Mouse (Mus musculus) cerebellum, adult 2 months (tissue): ENCODE data around the gene Vpreb1. TPM values are rescaled to one million over a fixed set of nuclear protein-coding genes. Genes with fewer than 3 reads are reported as not detected.
"Not testable (repeated sequence)": the region's sequence is repeated elsewhere in the genome, so short reads cannot be mapped to it uniquely, and the experiment has no call there.

Source experiments
- DNase-seq, 2 experiments: peaks; one replicate each; pipeline ENCODE4 v3.0.0; 2021
- H3K27ac ChIP-seq: fragments of 200-500 bp; 2 replicates; pipeline ENCODE4 v1.5.1; 2012; ENCODE audit warnings: low read length, control low read depth, inconsistent platforms; ENCODE audit not compliant: insufficient read depth
- H3K27me3 ChIP-seq: fragments of 200-500 bp; 2 replicates; pipeline ENCODE4 v1.6.1; 2012; ENCODE audit warnings: inconsistent platforms, mild to moderate bottlenecking, low read length, moderate library complexity; ENCODE audit not compliant: control insufficient read depth, insufficient read depth
- H3K4me1 ChIP-seq: fragments of 200-500 bp; 2 replicates; pipeline ENCODE4 v1.6.1; 2011; ENCODE audit warnings: low read length; ENCODE audit not compliant: control insufficient read depth, insufficient read depth
- H3K4me3 ChIP-seq: fragments of 200-500 bp; replicated peaks from 2 replicates; pipeline ENCODE3; 2011; ENCODE audit warnings: mild to moderate bottlenecking, low read depth, low read length, control low read depth; ENCODE audit not compliant: insufficient read depth
- CTCF ChIP-seq: fragments of 200-500 bp; IDR thresholded peaks from 2 replicates; pipeline ENCODE4 v1.5.1; 2011; ENCODE audit warnings: low read depth, mild to moderate bottlenecking, control low read depth, low read length, moderate library complexity, borderline replicate concordance; ENCODE audit not compliant: insufficient read depth
- POLR2A ChIP-seq: fragments of 200-500 bp; IDR thresholded peaks from 2 replicates; pipeline ENCODE4 v1.6.1; 2011; ENCODE audit warnings: low read length, control low read depth, borderline replicate concordance; ENCODE audit not compliant: insufficient read depth
- WGBS: fragments of 180-500 bp; shearing (Covaris S2); methylation state at CpG from one replicate; pipeline ENCODE4 v1.1.7; 2018; 5-methylcytosine and 5-hydroxymethylcytosine counted together
- polyA plus RNA-seq: library from polyadenylated mRNA; depleted of rRNA; stranded (reverse); fragments of >200 nt; gene quantifications from 2 replicates; pipeline ENCODE4 v1.2.3, GENCODE M21; 2012

The Vpreb1 gene
- polyA plus RNA-seq, 1 experiment = not detected

DNA sequence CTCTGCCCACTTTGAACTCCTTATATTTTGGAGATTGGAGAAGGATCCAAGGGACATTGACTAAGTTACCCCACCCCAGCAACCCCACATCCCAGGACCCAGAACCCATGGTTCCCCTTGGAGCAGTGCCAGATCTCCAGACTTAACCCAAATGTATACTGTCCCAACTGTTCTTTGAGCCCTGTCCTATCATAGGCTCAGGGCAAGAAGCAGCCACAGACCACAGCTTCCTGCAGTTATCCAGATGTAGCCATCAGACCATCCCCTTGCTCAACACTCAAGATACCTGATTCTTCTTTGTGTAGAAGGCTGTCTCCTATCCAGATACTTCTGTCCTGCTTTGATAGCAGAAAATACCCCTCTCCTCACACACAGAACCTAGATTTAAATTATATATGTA lies 5.4 kb downstream of the Vpreb1 start:
- Histone ChIP-seq H3K27ac (no peak overlapping the region), H3K27me3 (no peaks in the 10 kb centered on the region), H3K4me3 (no peak overlapping the region), H3K4me1 (no peaks in the 10 kb centered on the region)
- no peak for DNase-seq
- no peak for TF ChIP-seq CTCF
- no peak for TF ChIP-seq POLR2A

DNA sequence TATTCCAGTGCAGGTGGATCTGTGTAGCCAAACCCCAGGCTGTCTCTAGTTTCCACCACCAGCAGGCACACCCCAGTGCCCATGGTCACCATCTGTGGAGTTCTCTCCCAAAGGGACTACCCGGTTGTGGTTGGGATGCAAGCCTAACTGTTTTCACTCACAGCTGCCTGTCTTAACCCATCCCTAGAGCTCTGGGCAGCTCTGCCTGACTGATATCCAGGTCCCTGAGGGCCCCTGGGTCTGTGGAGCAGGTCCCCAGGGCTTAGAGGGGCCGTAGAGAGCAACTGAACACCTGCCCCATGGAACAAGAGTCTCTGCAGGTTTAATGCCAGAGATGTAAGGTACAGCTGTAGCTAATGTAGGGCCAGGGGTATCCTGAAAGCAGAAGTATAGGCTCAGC lies 6.7 kb downstream of the Vpreb1 start, which contains the start of gene Igll1:
TSS of gene Igll1 (minus strand) at position 8 of the 400 bp plus-strand sequence.
- TF ChIP-seq POLR2A (no peak), CTCF (no peak)
- WGBS = 52% methylated on average over 2 of the region's 2 CpGs
- DNase-seq = no peak

DNA sequence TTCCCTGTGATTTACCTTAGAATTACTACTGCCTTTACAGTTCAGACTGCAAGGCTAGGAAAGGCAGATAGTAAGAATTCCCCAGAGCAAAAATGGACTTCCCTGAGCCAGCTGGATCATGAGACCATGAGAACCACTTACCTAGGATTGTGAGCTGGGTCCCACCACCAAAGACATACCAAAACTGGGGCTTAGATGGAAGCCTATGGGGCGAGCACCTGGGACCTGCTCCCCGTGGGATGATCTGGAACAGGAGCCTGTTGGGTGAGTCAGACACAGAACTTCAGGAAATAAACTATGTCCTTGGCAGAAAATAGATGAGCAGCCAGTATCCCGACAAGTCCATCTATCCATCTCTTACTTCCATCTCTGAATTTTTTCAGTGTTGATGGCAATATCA lies 8.4 kb downstream of the Vpreb1 start:
- no peak for DNase-seq
- WGBS = 66% methylated on average over 3 of the region's 3 CpGs
- Histone ChIP-seq H3K27me3 (no peaks in the 10 kb centered on the region), H3K4me3 (no peak overlapping the region), H3K4me1 (no peaks in the 10 kb centered on the region), H3K27ac (no peak overlapping the region)
- no peak for TF ChIP-seq POLR2A
- TF ChIP-seq CTCF = no peak

More for the DNA sequence above, 6.7 kb downstream of the Vpreb1 start, which contains the start of gene Igll1:
- Histone ChIP-seq H3K4me1 (no peaks in the 10 kb centered on the region), H3K27ac (no peak within 1 kb of the TSS), H3K4me3 (no peak within 1 kb of the TSS), H3K27me3 (no peaks in the 10 kb centered on the region)

DNA sequence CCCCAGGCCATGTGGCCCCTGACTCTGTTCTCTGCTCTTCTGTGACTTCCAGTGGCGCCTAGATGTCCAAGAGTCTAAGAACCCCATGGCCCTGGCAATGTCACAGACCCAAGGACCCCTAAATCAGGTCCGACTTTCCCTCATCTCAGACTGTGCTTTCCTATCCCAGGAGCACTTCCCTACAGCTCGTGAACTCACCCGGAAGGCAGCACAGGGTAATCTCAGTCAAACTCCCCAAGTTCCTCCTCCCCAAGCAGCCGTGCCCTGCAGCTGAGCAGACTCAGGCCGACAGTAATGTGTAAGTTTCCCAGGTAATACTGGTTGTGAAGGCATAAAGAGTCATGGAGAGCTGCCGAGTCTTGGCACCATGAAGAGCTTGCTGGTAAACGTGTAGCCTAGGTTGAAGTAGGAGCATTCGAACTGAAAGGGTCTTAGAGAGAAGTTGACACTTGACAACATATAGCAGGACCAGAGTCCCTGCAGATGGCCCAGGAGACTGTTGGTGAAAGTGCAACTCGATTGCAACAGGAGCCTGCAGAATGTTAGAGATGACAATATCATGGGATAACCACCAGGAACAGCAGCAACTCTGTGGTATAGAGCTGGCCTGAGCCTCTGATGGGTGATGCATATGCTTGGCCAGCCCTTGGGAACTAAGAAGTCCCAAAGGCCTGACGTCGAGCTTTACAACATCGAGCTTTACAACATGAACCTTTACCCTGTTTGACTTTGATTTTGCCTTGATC lies 13.7 kb downstream of the Vpreb1 start:
- no peak for TF ChIP-seq CTCF
- TF ChIP-seq POLR2A = no peak
- Histone ChIP-seq H3K27ac (no peak overlapping the region), H3K4me1 (no peaks in the 10 kb centered on the region), H3K4me3 (no peak overlapping the region), H3K27me3 (no peaks in the 10 kb centered on the region)
- 74% methylated on average over 13 of the region's 13 CpGs for WGBS
- DNase-seq = no peak

DNA sequence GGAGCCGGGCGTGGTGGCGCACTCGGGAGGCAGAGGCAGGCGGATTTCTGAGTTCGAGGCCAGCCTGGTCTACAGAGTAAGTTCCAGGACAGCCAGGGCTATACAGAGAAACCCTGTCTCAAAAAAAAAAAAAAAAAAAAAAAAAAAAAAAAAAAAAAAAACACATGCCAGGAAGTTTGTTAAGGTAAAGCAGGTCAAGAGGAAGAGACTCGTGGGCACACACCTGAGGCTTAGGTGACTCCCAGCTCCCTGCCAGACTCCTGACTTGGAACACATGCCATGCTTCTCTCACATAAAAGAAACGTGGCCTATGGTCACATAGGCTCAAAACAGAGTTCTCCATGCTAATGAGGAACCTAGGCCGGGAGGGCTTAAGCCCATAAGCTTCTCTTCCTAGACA lies 14.6 kb downstream of the Vpreb1 start:
- not testable (repeated sequence) for H3K27ac ChIP-seq, H3K27me3 ChIP-seq, DNase-seq, H3K4me3 ChIP-seq, H3K4me1 ChIP-seq
- WGBS = 82% methylated on average over 9 of the region's 9 CpGs

DNA sequence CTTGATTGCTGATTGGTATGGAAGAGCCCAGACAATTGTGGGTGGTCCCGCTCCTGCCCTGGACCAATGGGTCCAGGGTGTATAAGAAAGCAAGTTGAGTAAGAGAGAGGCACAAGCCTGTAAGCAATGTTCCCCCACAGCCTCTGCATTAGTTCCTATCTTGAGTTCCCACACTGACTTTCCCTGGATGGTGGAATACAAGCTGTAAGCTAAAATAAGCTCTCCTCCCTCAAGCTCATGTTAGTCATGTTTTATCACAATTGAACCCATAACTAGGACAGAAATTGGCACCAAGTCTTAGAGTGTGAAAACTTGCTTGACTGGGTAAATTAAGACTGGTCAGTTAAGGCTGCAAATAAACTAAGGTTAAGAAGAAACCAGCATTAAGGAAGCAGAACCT lies 15.1 kb downstream of the Vpreb1 start:
- no peak overlapping the region for H3K27ac ChIP-seq
- no peak for TF ChIP-seq CTCF
- no peak for TF ChIP-seq POLR2A
- WGBS = 97% methylated on average over 1 of the region's 1 CpGs

DNA sequence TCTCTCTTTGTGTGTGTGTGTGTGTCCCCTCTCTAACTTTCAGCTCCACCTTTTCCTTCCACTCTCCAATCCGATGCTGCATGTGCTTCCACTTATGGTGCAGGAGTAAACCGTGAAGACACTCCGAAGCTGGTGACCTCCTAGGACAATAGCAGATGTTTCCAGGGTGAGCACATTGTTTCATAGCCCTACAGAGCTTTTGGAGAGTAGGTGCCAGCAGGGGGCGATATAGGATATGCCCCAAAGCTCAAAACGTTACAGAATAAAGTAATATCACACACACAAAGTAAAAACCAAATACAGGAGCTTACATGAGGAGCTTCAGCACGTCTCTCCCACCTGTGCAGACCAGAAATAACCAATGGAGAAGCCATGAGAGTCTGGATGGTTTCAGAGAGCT lies 15.8 kb downstream of the Vpreb1 start:
- no peak for DNase-seq

More for the DNA sequence above, 15.1 kb downstream of the Vpreb1 start:
- Histone ChIP-seq H3K4me3 (no peak overlapping the region), H3K4me1 (no peaks in the 10 kb centered on the region), H3K27me3 (no peaks in the 10 kb centered on the region)
- DNase-seq = no peak

DNA sequence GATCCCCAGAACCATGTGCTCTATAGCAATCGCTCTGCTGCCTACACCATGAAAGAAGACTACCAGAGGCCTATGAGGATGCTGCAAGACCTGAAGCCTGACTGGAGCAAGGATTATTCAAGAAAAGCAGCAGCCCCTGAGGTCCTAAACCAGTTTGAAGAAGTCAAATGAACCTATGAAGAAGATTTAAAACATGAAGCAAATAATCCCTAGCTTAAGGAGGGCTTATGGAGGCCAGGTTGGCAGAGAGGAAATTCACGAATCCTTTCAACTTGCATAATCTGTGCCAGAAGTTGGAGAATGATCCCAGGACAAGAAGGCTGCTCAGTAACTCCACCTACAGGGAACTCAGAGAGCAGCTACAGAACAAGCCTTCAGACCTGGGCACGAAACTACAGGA lies 18.2 kb downstream of the Vpreb1 start:
- H3K27ac ChIP-seq = no peak overlapping the region
- TF ChIP-seq POLR2A = no peak
- TF ChIP-seq CTCF = no peak
- H3K4me1 ChIP-seq = no peaks in the 10 kb centered on the region
- 78% methylated on average over 3 of the region's 3 CpGs for WGBS
- no peak for DNase-seq
- H3K4me3 ChIP-seq = no peak overlapping the region
- H3K27me3 ChIP-seq = no peaks in the 10 kb centered on the region

More for the DNA sequence above, 15.8 kb downstream of the Vpreb1 start:
- Histone ChIP-seq H3K27ac (no peak overlapping the region), H3K4me3 (no peak overlapping the region), H3K4me1 (no peaks in the 10 kb centered on the region), H3K27me3 (no peaks in the 10 kb centered on the region)
- TF ChIP-seq POLR2A (no peak), CTCF (peak; percentile 15; the same call in 1 of the 2 replicates)
- 23% methylated on average over 6 of the region's 6 CpGs for WGBS
